ENCODE assay signal across 8 mouse cellular contexts in the genomic region with DNA sequence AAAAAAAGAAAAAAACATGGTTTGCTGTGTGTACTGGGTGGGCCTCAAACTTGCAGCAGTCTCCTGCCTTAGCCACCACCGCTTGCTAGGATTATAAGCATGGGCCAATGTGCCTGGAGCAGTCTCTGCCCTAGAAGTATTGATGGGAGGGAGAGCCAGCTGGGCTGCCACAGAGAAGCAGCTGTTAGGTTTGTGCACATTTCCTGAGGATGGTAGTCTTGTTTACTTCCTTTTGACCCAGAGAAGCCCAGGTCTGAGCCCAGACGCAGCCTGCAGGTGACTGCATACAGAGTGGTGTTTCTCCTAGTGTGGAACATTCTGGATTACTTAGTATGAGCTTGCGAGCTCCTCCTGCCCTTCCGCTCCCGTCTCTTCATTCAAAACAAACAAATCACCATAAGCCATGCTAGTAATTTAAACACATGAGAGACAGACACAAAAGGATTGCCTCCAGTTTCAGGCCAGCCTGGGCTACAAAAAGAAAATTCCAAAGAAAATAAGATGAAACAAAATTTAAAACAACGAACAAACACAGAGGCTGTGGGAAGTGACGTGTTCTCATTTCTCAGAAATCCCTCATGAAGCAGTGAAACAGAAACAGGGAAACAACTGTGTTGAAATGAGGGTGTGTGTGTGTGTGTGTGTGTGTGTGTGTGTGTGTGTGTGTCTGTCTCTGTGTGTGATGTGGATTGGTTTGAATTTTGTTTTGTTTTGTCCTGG. TPM values are rescaled to one million over a fixed set of nuclear protein-coding genes. Genes with fewer than 3 reads are reported as not detected.
A peak's percentile ranks its signal among the peaks of the same experiment; 100 is the strongest.
DNase-seq lines count a peak whose midpoint lies in the region; ATAC-seq and TF ChIP-seq lines count a peak whose summit lies in the region.

No protein-coding gene starts in this region.

- TF ChIP-seq CTCF in G1E (IDR thresholded peaks at IDR 0.05; ENCODE audit: low read depth, low read length): no peak
- no peak for TF ChIP-seq CTCF in heart, postnatal 0 days (IDR thresholded peaks at IDR 0.05; ENCODE audit: low read depth)

- 84% methylated on average over 7 of the region's 7 CpGs for WGBS in kidney, embryonic 15.5 days
- WGBS in heart, postnatal 0 days: 75% methylated on average over 7 of the region's 7 CpGs
- WGBS in macrophage (ENCODE audit: missing documents): 6% methylated on average over 7 of the region's 7 CpGs

- H3K4me2 ChIP-seq in kidney, embryonic 15.5 days: 0 out of 2 replicates have a peak overlapping the region, but pooled peaks have one; percentile 27
- H3K4me2 ChIP-seq in heart, postnatal 0 days (ENCODE audit: low read depth, low read length): no peak overlapping the region

- H3K9ac ChIP-seq in kidney, embryonic 15.5 days: no peak overlapping the region
- no peak overlapping the region for H3K9ac ChIP-seq in heart, postnatal 0 days (replicated peaks; ENCODE audit: low read depth, low read length)

- no peak for DNase-seq in kidney, adult 9 months
- no peak for DNase-seq in G1E (ENCODE audit: low spot score)
- DNase-seq in heart, postnatal 0 days (ENCODE audit: low spot score): no peak
- no peak for DNase-seq in cerebellum, postnatal 10 days
- DNase-seq in cerebellum, adult 9-10 months: no peak
- DNase-seq in urinary bladder, postnatal 25 days (ENCODE audit: low spot score): no peak

- no peak for ATAC-seq in kidney, embryonic 15.5 days (replicated peaks; ENCODE audit: low FRiP score)
- ATAC-seq in G1E (ENCODE audit: extremely low read depth, insufficient number of reproducible peaks, low FRiP score, poor library complexity, severe bottlenecking): no peak
- ATAC-seq in heart, postnatal 0 days (ENCODE audit: insufficient read depth, low read depth): no peak

- peaks cover 73% of the 10 kb centered on the region for H3K4me1 ChIP-seq in kidney, embryonic 15.5 days
- H3K4me1 ChIP-seq in G1E (ENCODE audit: insufficient read depth, low read depth, low read length): peaks cover 89% of the 10 kb centered on the region
- H3K4me1 ChIP-seq in heart, postnatal 0 days (ENCODE audit: control insufficient read depth, insufficient read depth): peaks cover 69% of the 10 kb centered on the region

- H3K27ac ChIP-seq in kidney, embryonic 15.5 days: peak overlapping the region; percentile 90
- peak overlapping the region; percentile 100 for H3K27ac ChIP-seq in heart, postnatal 0 days (ENCODE audit: low read depth)
- H3K27ac ChIP-seq in macrophage: peak overlapping the region; percentile 84

- H3K36me3 ChIP-seq in kidney, embryonic 15.5 days: peaks cover 30% of the 10 kb centered on the region
- H3K36me3 ChIP-seq in G1E (replicated peaks): peaks cover 88% of the 10 kb centered on the region
- H3K36me3 ChIP-seq in heart, postnatal 0 days (replicated peaks; ENCODE audit: control insufficient read depth, insufficient read depth, low read length): peaks cover 27% of the 10 kb centered on the region
- H3K36me3 ChIP-seq in macrophage (ENCODE audit: inconsistent target): no peaks in the 10 kb centered on the region

- H3K4me3 ChIP-seq in kidney, embryonic 15.5 days (replicated peaks): no peak overlapping the region
- peak overlapping the region; percentile 28; the same call in 1 of the 2 replicates for H3K4me3 ChIP-seq in G1E (ENCODE audit: low read depth, low read length)
- H3K4me3 ChIP-seq in heart, postnatal 0 days (ENCODE audit: low read depth, low read length): no peak overlapping the region
- no peak overlapping the region for H3K4me3 ChIP-seq in macrophage (ENCODE audit: inconsistent target)

- H3K27me3 ChIP-seq in kidney, embryonic 15.5 days: no peaks in the 10 kb centered on the region
- H3K27me3 ChIP-seq in G1E (ENCODE audit: insufficient read depth, low read length): no peaks in the 10 kb centered on the region
- H3K27me3 ChIP-seq in heart, postnatal 0 days (ENCODE audit: control insufficient read depth, insufficient read depth, low read length): no peaks in the 10 kb centered on the region

- no peaks in the 10 kb centered on the region for H3K9me3 ChIP-seq in kidney, embryonic 15.5 days (replicated peaks)
- no peaks in the 10 kb centered on the region for H3K9me3 ChIP-seq in G1E (replicated peaks)
- H3K9me3 ChIP-seq in heart, postnatal 0 days (replicated peaks; ENCODE audit: control insufficient read depth, low read length): no peaks in the 10 kb centered on the region

- peaks cover 81% of the 10 kb centered on the region for H3K79me2 ChIP-seq in macrophage (ENCODE audit: inconsistent target)

- TF ChIP-seq EP300 in heart, postnatal 0 days (IDR thresholded peaks at IDR 0.05; ENCODE audit: low read depth): no peak

RNA-seq across cellular contexts. Expression of a gene that starts 10.2 kb away (rescaled TPM):
- 51.2 and 54.4 TPM in 2 replicates for polyA plus RNA-seq in kidney, embryonic 15.5 days (2015; fragmentation: Nextera tagmentation; extraction: Ambion mirVana)
- total RNA-seq in G1E (2014; fragmentation: Nextera tagmentation): 296 and 335 TPM in 2 replicates
- 263 and 280 TPM in 2 replicates for total RNA-seq in G1E (2017)
- 264 and 420 TPM in 2 replicates for polyA plus RNA-seq in G1E (2012)
- total RNA-seq in heart, postnatal 0 days (2014; rRNA removed; ENCODE audit: low replicate concordance): 213 and 278 TPM in 2 replicates
- polyA plus RNA-seq in heart, postnatal 0 days (2015; fragmentation: Nextera tagmentation; extraction: Ambion mirVana): 50.1 and 51.9 TPM in 2 replicates
- 1,000 to 10,000 TPM in 10 of 26 experiments, 100 to 1,000 TPM in 16; 471 to 2,042 (median 842) TPM for total RNA-seq in macrophage (2018; cell fraction: chromatin; rRNA removed)
- total RNA-seq in macrophage (2018; cell fraction: cytosol; rRNA removed): 1,000 to 10,000 TPM in 4 of 26 experiments, 100 to 1,000 TPM in 22; 492 to 1,133 (median 611) TPM
- 1,000 to 10,000 TPM in 21 of 26 experiments, 100 to 1,000 TPM in 5; 701 to 2,394 (median 1,238) TPM for total RNA-seq in macrophage (2018; cell fraction: nucleus; rRNA removed)
- 251 to 507 TPM (median 488 TPM) in 3 replicates for polyA plus RNA-seq in macrophage (2018)

RNA-seq across cellular contexts. Expression of a gene that starts 19.0 kb away (rescaled TPM):
- 4.0 and 6.3 TPM in 2 replicates for polyA plus RNA-seq in kidney, embryonic 15.5 days (2015; fragmentation: Nextera tagmentation; extraction: Ambion mirVana)
- total RNA-seq in G1E (2014; fragmentation: Nextera tagmentation): not detected in 2 replicates
- total RNA-seq in G1E (2017): 0.06 and 0.11 TPM in 2 replicates
- 0.01 TPM in 1 of 2 replicates, not detected in the other for polyA plus RNA-seq in G1E (2012)
- total RNA-seq in heart, postnatal 0 days (2014; rRNA removed; ENCODE audit: low replicate concordance): 20.2 and 23.8 TPM in 2 replicates
- 7.5 and 11.2 TPM in 2 replicates for polyA plus RNA-seq in heart, postnatal 0 days (2015; fragmentation: Nextera tagmentation; extraction: Ambion mirVana)
- total RNA-seq in macrophage (2018; cell fraction: chromatin; rRNA removed): 1 to 10 TPM in 21 of 26 experiments, under 1 TPM in 5; 0.40 to 8.2 (median 3.2) TPM
- total RNA-seq in macrophage (2018; cell fraction: cytosol; rRNA removed): 1 to 10 TPM in 13 of 26 experiments, under 1 TPM in 13; 0.22 to 4.1 (median 1.2) TPM
- 1 to 10 TPM in 21 of 26 experiments, under 1 TPM in 5; 0.21 to 9.6 (median 2.3) TPM for total RNA-seq in macrophage (2018; cell fraction: nucleus; rRNA removed)
- 0.38 to 3.1 TPM (median 1.9 TPM) in 3 replicates for polyA plus RNA-seq in macrophage (2018)

RNA-seq across cellular contexts. Expression of a gene that starts 44.0 kb away (rescaled TPM):
- polyA plus RNA-seq in kidney, embryonic 15.5 days (2015; fragmentation: Nextera tagmentation; extraction: Ambion mirVana): 71.1 and 73.2 TPM in 2 replicates
- total RNA-seq in G1E (2014; fragmentation: Nextera tagmentation) (99.9 and 104 TPM in 2 replicates), G1E (2017) (109 and 133 TPM in 2 replicates)
- polyA plus RNA-seq in G1E (2012) (19.2 and 20.4 TPM in 2 replicates), macrophage (2018) (79.1 to 122 TPM (median 121 TPM) in 3 replicates)
- total RNA-seq in heart, postnatal 0 days (2014; rRNA removed; ENCODE audit: low replicate concordance): 43.3 and 49.6 TPM in 2 replicates
- polyA plus RNA-seq in heart, postnatal 0 days (2015; fragmentation: Nextera tagmentation; extraction: Ambion mirVana): 38.5 and 40.6 TPM in 2 replicates
- 100 to 1,000 TPM; 114 to 467 (median 312) TPM for total RNA-seq in macrophage (2018; cell fraction: chromatin; rRNA removed)
- 100 to 1,000 TPM in 22 of 26 experiments, 10 to 100 TPM in 4; 85.2 to 121 (median 110) TPM for total RNA-seq in macrophage (2018; cell fraction: cytosol; rRNA removed)
- 100 to 1,000 TPM; 134 to 367 (median 267) TPM for total RNA-seq in macrophage (2018; cell fraction: nucleus; rRNA removed)
